Mouse (Mus musculus): ENCODE data around the gene Aatk.

Aatk gene

DNA sequence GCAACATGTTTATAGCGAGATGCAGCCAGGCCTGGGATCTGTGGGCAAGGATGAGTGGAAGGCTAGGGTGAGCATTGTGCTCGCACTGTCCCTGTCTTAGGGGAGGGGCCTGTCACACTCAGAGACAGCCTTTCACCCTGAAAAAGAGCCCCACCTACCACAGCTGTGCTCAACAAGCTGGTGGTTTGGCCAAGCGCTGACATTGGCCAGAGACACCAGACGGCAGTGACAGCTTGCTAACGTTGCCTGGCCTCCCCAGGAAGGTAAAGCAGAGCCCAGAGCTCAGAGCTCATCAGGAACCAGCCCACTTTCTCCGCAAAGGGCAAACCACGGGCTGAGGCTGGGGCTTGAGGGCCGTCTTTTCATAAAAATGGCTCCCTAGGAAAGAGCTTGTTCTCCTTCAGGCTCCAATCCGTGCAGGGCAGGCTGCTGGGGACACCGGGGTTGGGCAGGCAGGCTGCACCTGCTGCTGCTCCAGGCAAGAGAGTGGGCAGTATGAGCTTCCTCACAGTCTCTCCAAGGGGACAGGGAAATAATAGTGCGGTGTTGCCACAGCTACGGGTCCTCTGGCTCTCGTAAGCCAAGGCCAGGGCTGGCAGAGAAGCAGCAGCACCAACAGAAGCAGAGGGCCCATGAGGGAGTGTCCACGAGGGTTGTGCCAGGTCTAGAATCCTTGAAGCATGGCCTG lies 4.3 kb upstream of the Aatk start:
- no peak for DNase-seq

DNA sequence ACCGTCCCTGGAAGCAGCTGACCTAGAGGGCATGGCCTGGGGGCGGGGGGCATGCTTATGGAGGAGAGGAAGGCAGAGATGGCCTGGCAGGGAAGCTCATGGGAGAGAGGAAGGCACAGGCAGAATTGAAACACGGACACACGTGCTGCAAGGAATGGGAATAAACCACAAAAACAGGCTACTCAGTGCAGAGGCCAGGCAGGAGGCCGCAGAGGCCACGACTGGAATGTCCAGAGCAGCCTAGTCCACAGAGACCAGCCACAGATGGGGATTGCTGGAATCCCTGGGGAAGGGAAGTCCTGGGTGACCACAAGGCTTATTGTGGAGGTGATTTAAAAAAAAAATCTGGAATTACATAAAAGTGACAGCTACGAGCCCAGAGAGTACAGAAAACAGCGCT lies 2.1 kb upstream of the Aatk start:
- no peak for DNase-seq

DNA sequence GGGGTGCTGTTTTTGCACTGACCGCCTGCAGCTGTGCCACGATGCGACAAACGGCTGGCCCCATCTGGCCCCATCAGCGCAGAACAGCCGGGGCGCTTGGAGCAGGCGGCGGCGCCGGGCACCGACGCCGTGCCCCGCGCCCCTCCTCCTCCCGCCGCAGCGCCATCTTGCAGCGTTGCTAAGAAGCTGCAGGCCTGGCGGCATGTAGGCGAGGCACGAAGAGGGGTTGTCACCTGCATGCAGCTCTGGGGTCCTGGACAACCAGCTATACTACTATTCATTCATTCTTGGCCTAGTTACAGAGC lies 1.2 kb upstream of the Aatk start:
- DNase-seq = peak; percentile 72

DNA sequence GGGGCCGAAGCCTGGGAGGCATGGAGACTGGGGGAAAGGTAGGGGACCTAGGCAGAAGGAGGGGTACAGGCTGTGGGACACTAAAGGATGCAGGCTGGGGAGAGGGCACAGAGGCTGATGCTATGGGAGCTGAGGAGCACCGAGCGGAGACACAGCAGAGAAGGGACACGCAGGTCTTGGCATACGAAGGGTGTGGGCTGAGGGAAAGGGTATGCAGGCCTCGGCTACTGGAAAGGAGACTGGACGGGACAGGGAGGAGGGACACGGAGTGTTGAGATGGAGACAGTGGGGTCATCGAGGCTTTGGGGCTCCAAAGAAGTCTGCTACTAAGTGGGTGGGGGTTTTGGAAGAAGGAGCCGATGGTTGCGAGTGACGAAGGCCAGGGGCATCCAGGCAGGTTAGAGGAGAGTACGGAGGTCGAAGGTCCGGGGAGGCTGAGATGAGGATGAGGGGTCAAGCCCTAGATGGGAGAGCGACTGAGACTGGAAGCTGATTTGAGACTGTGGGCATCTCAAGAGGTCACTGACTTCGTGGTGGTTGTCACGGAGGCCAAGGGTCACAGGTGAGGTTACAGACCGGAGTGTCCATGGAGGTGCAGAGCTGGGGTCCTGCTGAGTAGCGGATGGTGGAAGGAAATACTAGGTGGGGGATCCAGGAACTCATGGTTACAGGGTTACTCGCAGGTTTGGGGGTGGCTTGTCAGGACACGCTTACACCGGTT lies 724 bp upstream of the Aatk start:
- no peak for DNase-seq

DNA sequence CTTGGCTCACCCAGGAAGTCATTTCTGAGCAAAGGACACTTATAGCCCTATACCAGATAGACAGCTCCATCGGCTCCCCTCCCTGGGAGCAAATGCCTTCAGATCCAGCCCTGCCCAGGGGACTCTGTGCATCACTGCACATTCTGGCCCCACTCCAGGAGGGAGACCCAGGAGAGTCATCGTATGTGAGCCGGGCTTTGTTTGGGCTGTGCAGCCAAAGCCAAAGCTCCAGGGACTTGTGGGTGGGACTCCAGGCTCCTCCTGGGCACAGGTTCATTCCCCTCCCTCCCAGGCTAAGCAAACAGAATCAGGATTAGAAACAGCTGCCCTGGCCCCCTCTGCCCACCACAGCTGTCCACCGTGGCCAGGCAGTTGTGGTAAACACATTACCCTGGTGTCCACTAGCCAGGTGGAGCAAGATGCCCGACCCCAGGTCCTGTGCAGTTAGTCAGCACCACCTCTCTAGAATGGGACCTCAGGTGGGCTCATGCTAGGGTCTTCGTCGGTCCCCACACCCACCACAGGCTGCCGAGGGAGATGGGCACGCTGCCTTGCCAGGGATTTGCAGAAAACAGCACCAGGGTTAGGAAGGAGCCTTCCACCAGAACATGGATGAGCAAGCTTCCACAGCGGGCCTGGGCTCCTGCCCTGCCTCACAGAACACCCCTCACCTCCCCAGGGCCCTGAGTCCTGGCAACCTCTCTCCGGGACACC lies 971 bp downstream of the Aatk start:
- no peak for DNase-seq

GRCm38 (mm10) chr11:120045341-120045740 lies 1.6 kb downstream of the Aatk start:
- DNase-seq = no peak

GRCm38 (mm10) chr11:120042141-120042838 lies 4.7 kb downstream of the Aatk start:
- DNase-seq = no peak

DNA sequence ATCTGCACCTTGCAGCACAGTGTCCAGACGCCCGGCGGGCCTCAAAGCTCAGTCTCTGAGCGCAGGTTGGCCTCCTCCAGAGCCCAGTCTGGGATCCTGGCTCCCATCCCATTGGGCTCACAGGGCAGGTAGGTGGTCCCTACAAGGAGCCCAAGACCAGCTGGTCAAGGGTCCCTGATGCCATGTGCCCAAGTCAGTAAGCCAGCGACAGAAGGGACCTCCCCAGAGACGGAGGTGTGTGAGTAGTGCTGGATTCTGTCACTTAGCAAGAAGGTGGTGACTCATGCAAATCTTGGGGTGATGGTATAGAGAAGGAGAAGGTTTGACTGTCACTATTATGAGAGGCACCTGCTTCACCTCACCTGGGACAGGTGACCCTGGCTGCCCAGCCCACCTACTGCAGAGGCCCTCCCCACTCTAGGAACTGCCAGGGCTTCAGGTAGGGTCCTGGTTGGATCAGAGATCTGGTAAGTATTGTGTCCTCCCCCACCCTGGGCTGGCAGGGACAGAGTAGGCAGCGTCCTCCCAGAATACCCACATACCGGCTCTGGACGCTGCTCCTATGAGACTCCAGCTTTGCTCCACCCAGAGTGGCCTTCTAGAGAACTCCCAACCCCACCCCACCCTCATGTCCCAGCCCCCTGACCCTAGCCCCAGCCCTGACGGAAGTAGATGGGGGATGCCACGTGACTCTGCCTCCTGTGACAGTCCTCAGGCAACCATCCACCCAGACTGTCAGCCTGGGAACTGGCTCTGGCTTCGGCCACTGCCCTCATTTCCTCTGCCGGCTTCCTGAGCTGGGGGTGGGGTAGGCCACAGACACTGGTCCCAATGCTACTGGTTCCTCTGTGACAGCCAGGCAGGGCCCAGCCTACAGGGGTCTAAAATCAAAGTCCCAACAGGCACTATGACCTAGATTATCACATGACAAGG lies 5.5 kb downstream of the Aatk start:
- no peak for DNase-seq

- no peak for DNase-seq
These were observed 6.5 kb downstream of the Aatk start for GRCm38 (mm10) chr11:120040440-120040839.

DNA sequence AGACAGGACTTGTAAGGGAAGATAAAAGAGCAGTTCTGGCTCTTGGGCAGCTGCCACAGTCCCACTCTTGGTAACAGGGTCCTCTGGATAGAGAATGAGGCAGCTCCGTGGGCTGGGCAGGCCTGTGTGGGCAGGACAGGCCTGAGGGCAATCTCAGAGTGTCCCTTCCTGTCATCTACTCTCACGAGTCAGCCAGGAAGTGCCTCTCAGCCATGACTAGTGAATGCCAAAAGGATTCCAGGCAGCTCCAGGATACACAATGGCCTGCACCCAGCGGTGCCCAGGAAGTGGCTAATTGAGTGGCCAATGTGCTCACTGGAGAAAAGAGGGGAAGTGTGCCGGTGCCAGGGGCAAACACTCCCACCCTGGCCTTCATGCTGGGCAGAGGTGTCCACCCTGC lies 7.4 kb downstream of the Aatk start:
- no peak for DNase-seq

- no peak for DNase-seq
These were observed 12.2 kb downstream of the Aatk start for GRCm38 (mm10) chr11:120034762-120035161.

- no peak for DNase-seq
These were observed 12.7 kb downstream of the Aatk start for GRCm38 (mm10) chr11:120034306-120034705.

DNA sequence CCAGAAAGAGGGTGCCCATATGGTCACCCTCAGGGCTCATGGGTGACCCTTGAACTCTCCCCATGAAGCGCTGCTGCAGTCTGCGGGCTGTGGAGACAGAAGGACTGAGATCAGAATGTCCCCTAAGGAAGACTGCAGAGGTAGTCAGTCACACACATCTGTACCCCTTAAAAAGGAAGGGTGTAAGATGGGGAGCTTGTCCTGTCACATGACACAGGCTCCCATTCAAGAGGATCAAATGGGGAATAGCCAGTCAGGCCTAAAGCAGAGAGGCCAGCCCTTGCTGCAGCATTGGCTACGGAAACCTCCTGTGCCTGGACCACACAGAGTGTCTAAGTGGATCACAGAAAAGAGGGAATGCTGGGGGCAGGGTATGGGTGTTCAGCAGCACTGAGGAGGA lies 13.5 kb downstream of the Aatk start:
- no peak for DNase-seq

DNA sequence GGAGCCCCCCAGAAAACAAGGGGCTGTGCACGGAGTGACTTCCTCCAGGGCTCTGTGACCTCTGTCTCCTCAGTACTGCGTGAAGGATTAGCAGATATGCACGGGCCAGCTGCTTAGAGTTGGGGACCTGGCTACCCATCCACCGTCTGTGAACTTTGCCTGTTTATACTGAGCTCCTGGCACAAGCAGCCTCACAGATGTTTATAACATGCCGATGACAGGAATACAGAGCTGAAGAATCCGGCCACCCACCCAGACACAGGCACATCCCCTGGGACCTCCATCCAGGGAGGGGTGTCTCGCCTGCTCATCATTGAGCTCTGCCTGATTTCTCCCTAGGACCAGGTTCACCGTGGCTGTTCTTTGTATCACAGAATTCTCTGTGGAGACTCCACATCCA lies 14.9 kb downstream of the Aatk start:
- DNase-seq = no peak

DNA sequence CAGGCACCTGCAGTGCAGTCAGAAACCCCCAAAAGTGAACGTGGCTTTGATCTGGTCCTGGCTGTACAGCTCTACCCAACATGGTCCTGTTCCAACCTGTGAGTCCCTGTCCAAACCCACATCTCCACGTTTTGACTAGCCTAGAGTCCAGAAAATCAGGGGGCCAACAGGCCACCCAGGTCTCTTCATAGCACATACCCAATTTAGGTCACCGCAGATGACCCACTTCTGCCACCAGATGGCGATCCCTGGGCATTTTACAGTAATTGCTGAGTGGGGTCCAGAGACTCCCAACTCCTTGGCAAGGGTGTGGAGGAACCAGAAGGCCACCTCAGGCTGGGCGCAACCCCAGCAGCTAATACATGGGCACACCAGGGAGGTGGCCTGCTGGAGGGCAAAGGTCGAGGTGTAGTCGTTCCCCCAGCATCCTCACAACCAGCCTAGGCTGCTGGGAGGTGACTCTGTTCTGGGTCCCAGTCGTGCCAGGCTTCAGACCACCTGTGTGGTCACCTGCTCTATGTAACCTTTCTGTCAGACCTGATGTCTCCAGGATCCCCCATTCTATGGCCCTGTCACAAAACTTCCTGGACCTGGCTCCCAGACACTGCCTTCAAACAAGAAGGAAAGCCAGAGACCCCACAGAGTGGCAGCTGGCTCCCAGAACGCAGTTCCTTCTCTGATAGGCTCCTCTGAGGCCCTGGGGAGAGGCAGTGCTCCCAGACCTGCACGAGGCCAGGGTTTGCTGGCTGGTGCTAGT lies 16.6 kb downstream of the Aatk start:
- DNase-seq = peak; percentile 62

DNA sequence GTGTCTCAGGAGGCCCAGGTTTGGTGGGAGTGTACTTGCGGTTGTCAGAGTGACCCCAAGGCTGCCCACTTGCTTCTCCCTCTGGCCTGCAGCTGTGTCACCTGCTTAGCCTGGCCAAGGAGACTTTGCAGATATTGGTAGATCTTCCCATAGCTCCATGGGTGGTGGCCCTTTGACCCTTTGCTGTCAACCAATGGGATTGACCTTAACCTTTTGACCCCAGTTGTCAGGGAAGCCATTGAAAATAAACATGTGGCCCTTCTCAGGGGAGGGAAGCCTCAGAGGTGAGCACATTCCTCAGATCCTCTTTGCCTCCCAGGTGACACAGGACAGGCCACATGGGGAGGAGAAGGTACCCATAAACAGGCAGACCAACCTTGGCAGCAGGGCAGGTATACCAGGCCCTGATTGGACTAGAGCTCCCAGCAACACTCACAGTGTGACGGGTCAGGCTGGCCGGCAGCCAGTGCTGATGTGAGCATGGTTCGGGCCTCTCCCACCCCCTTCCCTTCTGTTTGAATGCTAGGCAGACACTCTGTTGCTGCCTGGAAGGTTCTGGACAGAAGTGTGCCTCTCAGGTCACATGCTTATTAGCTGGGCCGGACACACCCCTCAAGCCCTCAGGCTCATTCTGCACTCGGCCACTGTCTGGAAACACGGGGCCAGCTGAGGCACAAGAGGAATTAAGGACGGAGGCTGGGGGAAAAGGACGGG lies 17.4 kb downstream of the Aatk start:
- DNase-seq = no peak

DNA sequence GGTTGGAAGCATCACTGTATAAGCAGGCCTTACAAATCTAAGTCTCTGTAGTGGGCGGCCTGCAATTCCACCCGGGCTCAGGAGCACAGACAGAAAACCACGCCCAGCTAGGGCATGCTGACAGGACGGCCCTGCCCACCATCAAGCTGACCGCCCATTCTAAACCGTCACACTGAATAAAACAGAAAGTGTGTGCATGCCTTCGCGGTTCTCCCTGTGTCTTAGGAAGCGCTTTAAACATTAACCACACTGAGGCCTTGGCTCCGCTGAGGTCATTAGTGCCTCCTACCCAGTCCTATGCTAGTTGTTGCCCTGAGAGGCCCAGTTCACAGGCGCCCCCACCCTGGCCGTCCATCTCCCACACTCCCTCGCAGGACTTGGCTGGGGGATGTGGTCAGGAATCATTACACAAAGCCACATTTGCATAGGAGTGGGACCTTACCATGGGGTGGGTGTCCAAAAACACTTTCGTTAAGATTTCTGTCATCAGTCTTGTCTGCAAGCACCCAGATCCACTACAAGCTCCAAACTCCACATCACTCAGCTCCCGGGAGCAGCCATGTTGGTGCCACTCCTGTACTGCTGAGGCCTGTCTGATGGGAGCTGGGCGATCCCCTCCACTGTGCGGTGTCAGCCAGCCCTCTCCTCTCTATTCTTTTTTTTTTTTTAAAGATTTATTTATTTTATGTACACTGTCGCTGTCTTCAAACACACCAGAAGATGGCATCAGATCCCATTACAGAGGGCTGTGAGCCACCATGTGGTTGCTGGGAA lies 18.5 kb downstream of the Aatk start:
- DNase-seq = no peak

- DNase-seq = no peak
These were observed 20.0 kb downstream of the Aatk start for GRCm38 (mm10) chr11:120026941-120027340.

- DNase-seq = no peak
These were observed 24.1 kb downstream of the Aatk start for GRCm38 (mm10) chr11:120022841-120023240.

DNA sequence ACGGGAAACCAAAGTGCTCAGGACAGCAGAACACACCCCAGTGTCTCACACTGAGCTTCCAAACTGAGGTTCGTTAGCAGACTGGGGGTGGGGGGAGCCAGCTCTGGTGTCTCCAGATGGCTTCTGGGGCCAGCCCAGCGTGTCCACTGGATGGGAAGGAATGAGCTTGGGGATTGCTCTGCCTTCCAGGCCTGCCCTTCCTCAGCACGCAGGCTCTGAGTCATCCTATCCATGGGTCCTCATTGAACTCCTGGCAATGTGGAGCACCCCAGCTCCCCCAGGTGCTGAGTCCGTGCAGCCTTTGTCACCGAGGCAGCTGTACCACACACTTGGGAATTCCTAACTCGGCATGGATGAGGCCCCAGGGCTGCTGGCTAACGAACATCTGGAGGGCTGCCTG lies 24.8 kb downstream of the Aatk start:
- DNase-seq = no peak

Data from thymus, postnatal 4 days (tissue).